Mouse (Mus musculus) natural killer cell, adult 2 months (primary cell): ENCODE results near the gene Slc25a54.

ENCODE experiments used
- DNase-seq, 2 experiments: peaks; one replicate each; pipeline ENCODE4 v3.0.0; 2022; ENCODE audit warnings: low spot score in 2 of 2

Slc25a54 gene

GRCm38 (mm10) chr3:109080169-109080568 is at the start of gene Slc25a54:
Gene Slc25a54, plus strand, starts transcription at chr3:109080469.
- DNase-seq = no peak

GRCm38 (mm10) chr3:109030817-109031216 is 49.5 kb upstream of the Slc25a54 start:
- no peak for DNase-seq

- DNase-seq = no peak
Measured at GRCm38 (mm10) chr3:109031626-109032025, 48.6 kb upstream of the Slc25a54 start.

GRCm38 (mm10) chr3:109032306-109032705 is 48.0 kb upstream of the Slc25a54 start:
- no peak for DNase-seq

GRCm38 (mm10) chr3:109034411-109034810 is 45.9 kb upstream of the Slc25a54 start:
- no peak for DNase-seq

GRCm38 (mm10) chr3:109040908-109041307 is 39.4 kb upstream of the Slc25a54 start:
- DNase-seq = no peak

- no peak for DNase-seq
Measured at GRCm38 (mm10) chr3:109043395-109043794, 36.9 kb upstream of the Slc25a54 start.

- DNase-seq = no peak
Measured at GRCm38 (mm10) chr3:109046428-109046827, 33.8 kb upstream of the Slc25a54 start.

GRCm38 (mm10) chr3:109047707-109048283 is 32.5 kb upstream of the Slc25a54 start:
- no peak for DNase-seq

- DNase-seq = no peak
Measured at GRCm38 (mm10) chr3:109051056-109051945, 29.0 kb upstream of the Slc25a54 start.

- DNase-seq = no peak
Measured at GRCm38 (mm10) chr3:109051946-109052331, 28.3 kb upstream of the Slc25a54 start.

GRCm38 (mm10) chr3:109059903-109060302 is 20.4 kb upstream of the Slc25a54 start:
- DNase-seq = no peak

- no peak for DNase-seq
Measured at GRCm38 (mm10) chr3:109062391-109062790, 17.9 kb upstream of the Slc25a54 start.

- DNase-seq = peak; percentile 25 to 43
Measured at GRCm38 (mm10) chr3:109062989-109063388, 17.3 kb upstream of the Slc25a54 start.

GRCm38 (mm10) chr3:109084418-109084817 is 4.1 kb downstream of the Slc25a54 start:
- DNase-seq = no peak

- no peak for DNase-seq
Measured at GRCm38 (mm10) chr3:109088460-109088859, 8.2 kb downstream of the Slc25a54 start.

GRCm38 (mm10) chr3:109104702-109105101 is 24.4 kb downstream of the Slc25a54 start:
- DNase-seq = no peak

- no peak for DNase-seq
Measured at GRCm38 (mm10) chr3:109117136-109117535, 36.9 kb downstream of the Slc25a54 start.

- no peak for DNase-seq
Measured at GRCm38 (mm10) chr3:109119562-109119961, 39.3 kb downstream of the Slc25a54 start.

GRCm38 (mm10) chr3:109119973-109120372 is 39.7 kb downstream of the Slc25a54 start:
- DNase-seq = no peak

- peak; percentile 35 to 52 for DNase-seq
Measured at GRCm38 (mm10) chr3:109122641-109123530, 42.6 kb downstream of the Slc25a54 start, which contains the start of gene Slc25a24. Gene Slc25a24, plus strand, starts transcription at chr3:109123149.

- peak; percentile 16 to 28 for DNase-seq
Measured at GRCm38 (mm10) chr3:109123531-109123981, 43.3 kb downstream of the Slc25a54 start.
